ENCODE assay signal across 27 mouse cellular contexts in genomic region chr7:80310771-80311170, GRCm38 (mm10).
"Had no signal": no experiment of that assay in that cellular context is flagged by ENCODE, and none has a peak within 500 bp of the region (broad histone marks: within the 10 kb centered on the region; RNA-seq: fewer than 3 reads in every experiment).

No protein-coding gene starts in this region.

- H3K4me2 ChIP-seq: heart, embryonic 11.5 days; heart, embryonic 13.5 days; heart, embryonic 15.5 days; hindbrain, embryonic 12.5 days; hindbrain, embryonic 14.5 days; intestine, embryonic 15.5 days; limb, embryonic 13.5 days; limb, embryonic 15.5 days had no signal

- DNase-seq: gastrocnemius, adult 2 months; gastrocnemius, postnatal 10 days; gastrocnemius, postnatal 25 days; heart, adult 2 months; heart, postnatal 14 days; heart, postnatal 36 days; kidney, adult 18-20 months; kidney, adult 8-10 months; kidney, postnatal 10 days; kidney, postnatal 25 days; kidney, postnatal 4 days; layer of hippocampus, adult 9-11 months; layer of hippocampus, postnatal 36 days; left cerebral cortex, postnatal 4 days had no signal

- H3K9me3 ChIP-seq: heart, embryonic 13.5 days; heart, embryonic 15.5 days; hindbrain, embryonic 10.5 days; hindbrain, embryonic 12.5 days; intestine, embryonic 15.5 days; limb, embryonic 13.5 days; limb, embryonic 15.5 days had no signal

- H3K27ac ChIP-seq: gastrocnemius, adult 2 months; heart, adult 2 months; heart, embryonic 13.5 days; heart, embryonic 15.5 days; hindbrain, embryonic 10.5 days; hindbrain, embryonic 12.5 days; hindbrain, embryonic 14.5 days; intestine, embryonic 15.5 days; layer of hippocampus, adult 2 months; limb, embryonic 13.5 days; limb, embryonic 15.5 days had no signal

- H3K4me3 ChIP-seq: gastrocnemius, adult 2 months; heart, adult 2 months; heart, embryonic 13.5 days; heart, embryonic 15.5 days; hindbrain, embryonic 10.5 days; hindbrain, embryonic 12.5 days; intestine, embryonic 15.5 days; layer of hippocampus, adult 2 months; limb, embryonic 13.5 days; limb, embryonic 15.5 days had no signal

- H3K27me3 ChIP-seq: heart, embryonic 13.5 days; heart, embryonic 15.5 days; hindbrain, embryonic 12.5 days; intestine, embryonic 15.5 days; limb, embryonic 13.5 days; limb, embryonic 15.5 days had no signal

- ATAC-seq: hindbrain, embryonic 16.5 days; inflammation-experienced regulatory T-cells, adult 6 months; intestine, embryonic 15.5 days; intestine, postnatal 0 days had no signal

- H3K4me1 ChIP-seq: heart, embryonic 13.5 days; heart, embryonic 15.5 days; hindbrain, embryonic 10.5 days; hindbrain, embryonic 12.5 days; intestine, embryonic 15.5 days; limb, embryonic 13.5 days; limb, embryonic 15.5 days had no signal

- H3K9ac ChIP-seq: heart, embryonic 13.5 days; heart, embryonic 15.5 days; hindbrain, embryonic 12.5 days; hindbrain, embryonic 14.5 days; intestine, embryonic 15.5 days; limb, embryonic 13.5 days; limb, embryonic 15.5 days had no signal
